Mouse (Mus musculus) left cerebral cortex, adult 9 months (tissue): ENCODE measurements around the gene Crtap.

Experiments
- DNase-seq, 2 experiments: peaks; one replicate each; pipeline ENCODE4 v3.0.0; 2022; ENCODE audit warnings: low spot score in 2 of 2

Crtap gene

GRCm38 (mm10) chr9:114389905-114390748 is at the start of gene Crtap:
Gene Crtap, minus strand, starts transcription at chr9:114390675.
- peak in 1 of 2 experiments; percentile 34 for DNase-seq

DNA sequence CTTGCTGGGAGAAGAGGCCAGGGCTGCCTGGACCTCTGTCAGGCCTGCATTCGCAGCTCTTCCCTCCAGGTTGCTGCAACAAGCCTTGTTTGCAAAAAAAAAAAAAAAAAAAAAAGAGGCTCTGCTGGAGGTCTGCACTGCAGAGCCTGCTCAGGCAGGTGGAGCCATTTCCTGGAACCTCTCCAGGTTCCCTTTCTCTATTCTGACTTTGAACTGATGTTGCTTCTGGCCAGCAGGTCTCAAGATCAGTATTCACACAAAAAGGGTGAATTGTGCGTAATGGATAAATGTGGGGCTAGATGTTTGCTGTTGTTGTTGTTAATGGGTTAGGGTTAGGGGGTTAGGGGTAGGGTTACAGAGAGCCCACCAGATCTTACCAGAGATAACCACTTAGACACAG is 45.2 kb upstream of the Crtap start:
- DNase-seq: no peak

GRCm38 (mm10) chr9:114428103-114428834 is 37.8 kb upstream of the Crtap start:
- no peak for DNase-seq

GRCm38 (mm10) chr9:114427425-114427824 is 37.0 kb upstream of the Crtap start:
- DNase-seq: no peak

GRCm38 (mm10) chr9:114426201-114426600 is 35.7 kb upstream of the Crtap start:
- DNase-seq: no peak

DNA sequence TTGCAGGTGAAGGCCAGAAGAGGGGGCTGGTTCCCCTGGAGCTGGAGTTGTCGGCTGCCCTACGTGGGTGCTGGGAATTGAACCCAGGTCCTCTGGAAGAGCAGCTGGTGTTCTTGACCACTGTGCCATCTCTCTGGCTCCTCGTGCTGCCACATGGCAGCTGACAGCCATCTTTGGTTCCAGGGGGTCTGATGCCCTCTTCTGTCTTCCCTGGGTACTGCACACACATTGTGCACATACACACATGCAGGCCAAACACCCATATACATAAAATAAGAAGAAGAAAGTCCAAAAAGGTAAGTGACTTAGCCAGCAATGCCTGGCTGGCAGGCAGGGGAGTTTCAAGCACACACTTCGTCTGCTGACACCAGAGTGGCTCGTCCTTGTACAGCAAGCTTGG is 35.1 kb upstream of the Crtap start:
- no peak for DNase-seq

GRCm38 (mm10) chr9:114421797-114422196 is 31.3 kb upstream of the Crtap start:
- no peak for DNase-seq

GRCm38 (mm10) chr9:114421045-114421444 is 30.6 kb upstream of the Crtap start:
- no peak for DNase-seq

- DNase-seq: no peak
Measured at GRCm38 (mm10) chr9:114420443-114420842, 30.0 kb upstream of the Crtap start.

DNA sequence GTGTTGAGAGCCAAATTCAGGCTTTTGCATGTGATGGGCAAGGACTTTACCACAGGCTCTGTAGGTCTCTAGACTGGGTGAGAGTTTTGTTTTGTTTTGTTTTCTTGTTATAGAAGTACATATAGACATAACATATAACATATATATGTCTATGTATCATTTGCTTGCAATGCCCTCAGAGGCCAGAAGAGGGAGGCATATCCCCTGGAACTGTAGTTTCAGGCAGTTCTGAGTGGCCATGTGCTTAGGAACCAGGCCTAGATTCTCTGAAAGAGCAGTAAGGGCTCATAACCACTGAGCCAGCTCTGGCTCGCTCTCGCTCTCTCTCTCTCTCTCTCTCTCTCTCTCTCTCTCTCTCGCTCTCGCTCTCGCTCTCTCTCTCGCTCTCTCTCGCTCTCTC is 27.7 kb upstream of the Crtap start:
- DNase-seq: peak in 1 of 2 experiments; percentile 33

DNA sequence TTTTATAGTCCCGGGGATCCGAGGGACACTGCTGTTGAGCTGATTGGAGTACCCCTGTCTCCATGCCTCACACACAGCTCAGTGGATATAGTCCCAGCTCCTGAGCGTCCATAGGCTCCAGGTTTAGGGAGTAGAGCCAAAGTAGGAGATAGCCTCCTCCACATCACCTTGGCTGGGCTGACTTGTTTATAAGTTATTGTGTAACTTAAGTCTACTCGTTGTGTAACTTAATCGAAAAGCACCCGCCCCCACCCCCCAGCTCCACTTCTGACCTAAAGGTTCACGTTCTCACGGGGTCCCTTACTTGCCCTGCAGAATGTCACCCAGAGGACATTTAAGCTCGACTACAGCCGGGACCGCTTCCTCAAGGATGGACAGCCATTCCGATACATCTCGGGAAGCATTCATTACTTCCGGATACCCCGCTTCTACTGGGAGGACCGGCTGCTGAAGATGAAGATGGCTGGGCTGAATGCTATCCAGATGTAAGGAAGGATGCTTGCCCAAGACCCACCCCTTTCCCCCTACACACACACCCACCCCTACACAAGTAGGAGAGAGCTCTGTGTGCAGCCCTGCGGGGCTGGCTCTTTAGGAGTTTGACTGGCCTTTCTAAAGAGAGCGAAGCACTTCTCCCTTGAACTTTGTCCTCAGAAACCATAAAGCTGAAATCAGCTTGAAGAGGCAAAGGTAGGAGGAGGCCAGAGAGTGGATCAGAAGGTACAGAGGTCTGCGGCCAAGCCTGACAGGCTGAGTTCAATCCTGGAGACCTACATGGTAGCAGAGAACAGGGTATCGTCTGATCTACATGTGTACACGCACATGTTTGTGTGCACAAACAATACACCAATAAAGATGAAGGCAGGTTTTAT is 26.4 kb upstream of the Crtap start:
- DNase-seq: no peak

DNA sequence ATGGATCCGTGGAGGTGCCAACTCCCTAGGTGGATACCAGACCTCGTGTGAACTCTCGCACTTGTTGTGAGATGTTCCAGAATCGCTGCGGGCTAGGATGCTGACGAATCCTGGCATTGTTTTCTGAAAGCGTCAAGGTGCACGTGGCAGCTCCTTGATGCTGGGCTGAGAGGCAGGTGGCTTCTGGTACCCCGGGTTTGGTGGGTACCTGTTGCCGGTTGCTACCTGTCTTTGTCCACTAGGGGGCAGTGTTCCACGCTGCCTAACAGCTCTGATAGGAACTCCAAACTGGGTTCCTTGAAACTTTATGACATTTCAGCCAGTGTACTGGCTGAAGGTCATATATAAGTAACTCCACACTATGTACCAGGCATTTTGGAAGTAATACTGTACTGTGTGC is 25.2 kb upstream of the Crtap start:
- DNase-seq: peak in 1 of 2 experiments; percentile 19

- no peak for DNase-seq
Measured at GRCm38 (mm10) chr9:114413866-114414265, 23.4 kb upstream of the Crtap start.

GRCm38 (mm10) chr9:114412406-114412805 is 21.9 kb upstream of the Crtap start:
- no peak for DNase-seq

DNA sequence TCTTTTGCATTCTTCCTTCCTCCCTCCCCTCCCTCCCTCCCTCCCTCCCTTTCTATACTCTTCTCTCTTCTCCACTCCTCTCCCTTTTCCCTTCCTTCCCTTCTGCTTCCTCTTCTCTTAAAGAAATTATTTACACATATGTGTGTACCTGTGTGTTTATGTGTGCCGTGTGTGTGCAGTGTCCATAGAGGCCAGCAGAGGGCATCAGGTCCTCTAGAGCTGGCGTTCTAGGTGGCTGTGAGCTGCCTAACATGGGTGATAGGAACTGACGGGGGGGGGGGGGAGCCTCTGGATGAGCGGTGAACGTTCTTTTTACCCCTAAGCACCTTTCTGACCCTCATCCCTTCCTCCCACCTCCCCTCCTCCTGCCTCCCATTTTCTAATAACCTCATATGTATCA is 20.8 kb upstream of the Crtap start:
- DNase-seq: no peak

DNA sequence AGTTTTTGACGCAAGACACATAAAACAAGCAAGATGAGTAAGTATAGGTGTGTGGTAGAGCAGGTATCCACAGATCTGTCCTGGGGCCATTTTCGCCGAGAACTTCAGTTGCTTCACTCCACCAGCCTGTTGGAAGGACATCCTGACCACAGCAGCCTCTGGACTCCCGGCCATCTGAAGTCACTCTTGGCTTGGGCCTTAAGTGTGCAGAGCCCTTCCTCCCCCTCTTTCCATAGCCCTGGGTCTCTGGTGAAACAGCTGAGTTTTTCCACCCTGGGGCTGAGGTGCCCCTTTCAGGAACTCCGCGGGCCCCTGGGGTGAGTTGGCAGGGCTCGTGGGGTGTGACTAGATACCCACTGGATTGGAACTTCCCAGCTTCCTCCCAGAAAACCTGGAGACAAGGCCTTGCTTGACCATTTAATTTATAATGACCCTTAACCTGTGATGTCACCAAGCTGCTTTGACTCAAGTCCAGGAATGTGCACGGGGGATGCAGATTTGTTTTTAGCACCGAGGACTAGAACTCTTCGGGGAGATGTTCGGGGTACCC is 19.9 kb upstream of the Crtap start:
- DNase-seq: no peak

GRCm38 (mm10) chr9:114407676-114408075 is 17.2 kb upstream of the Crtap start:
- no peak for DNase-seq

DNA sequence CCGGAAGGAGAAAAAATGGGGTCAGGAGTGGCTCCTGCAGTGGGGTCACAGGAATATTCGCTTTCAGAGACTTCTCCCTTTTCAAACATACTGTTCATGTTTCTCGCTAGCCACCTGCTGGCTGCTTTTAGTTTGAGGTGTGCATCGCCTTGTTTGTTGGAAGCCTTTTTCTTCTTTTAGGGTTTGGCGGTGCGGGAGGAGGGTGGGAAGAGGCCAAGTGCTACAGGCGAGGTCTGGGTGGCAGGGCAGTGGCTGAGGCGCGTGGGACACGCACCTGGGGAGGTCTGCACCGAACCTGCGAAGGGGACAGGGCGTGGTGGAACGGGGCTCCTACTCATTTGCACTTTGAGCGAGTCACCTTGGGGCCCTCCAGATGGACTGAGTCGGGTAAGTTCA is 11.2 kb upstream of the Crtap start:
- DNase-seq: no peak

DNA sequence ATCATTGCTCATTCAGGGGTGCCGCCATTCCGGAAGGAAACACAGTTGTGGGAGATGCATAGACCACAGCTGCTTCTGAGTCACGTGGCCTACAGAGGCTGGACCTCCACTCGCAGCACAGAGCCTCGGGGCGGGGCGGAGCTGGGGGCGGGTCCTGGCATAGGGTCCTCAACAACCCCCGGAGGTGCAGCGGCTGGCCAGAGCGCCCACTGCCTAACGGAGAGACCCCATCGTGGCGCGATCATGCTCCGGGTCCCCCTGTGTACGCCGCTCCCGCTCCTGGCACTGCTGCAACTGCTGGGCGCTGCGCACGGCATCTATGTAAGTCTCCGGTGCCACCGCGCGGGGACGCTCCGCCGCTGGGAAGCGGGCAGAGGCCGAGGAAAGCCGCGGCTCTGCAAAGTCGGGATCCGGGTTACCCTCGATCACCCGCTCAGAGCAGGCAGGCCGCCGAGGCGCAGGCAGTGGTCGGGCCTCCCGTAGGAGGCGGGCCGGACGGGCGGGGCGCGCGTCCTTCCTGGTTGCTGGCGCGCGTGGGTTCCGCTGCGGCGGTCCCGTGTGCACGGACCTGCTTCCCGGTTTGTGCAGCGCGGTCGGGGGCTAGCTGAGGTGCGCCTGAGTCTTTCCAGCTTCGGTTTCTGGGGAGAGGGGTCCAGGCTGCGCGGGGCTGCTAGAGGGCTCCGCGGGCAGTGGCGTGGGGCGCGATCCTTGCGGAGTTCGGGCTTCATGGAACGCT is 10.6 kb upstream of the Crtap start, which contains the start of the genes Glb1 and Tmppe:
Gene Glb1, plus strand, starts transcription at position 128 of the 736 bp plus-strand sequence.
Gene Tmppe, plus strand, starts transcription at position 157 of the 736 bp plus-strand sequence.
- DNase-seq: peak; percentile 38 to 78

DNA sequence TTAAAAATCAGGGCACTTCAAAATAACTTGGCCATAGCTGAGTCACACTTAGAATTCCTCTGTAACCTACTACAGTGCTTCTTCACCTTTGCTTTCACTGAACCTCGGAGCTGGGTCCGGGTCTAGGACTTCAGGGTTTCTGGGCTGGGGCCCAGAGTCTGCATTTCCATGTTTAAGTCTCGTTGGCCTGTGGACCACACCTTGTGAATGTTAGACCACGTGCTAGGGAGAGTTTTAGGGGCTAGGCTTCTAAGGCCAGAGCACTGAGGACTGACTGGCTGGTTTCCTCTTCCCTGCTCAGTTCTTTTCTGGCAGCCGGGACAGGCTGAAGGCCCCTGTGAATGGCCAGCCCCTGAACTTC is 10.1 kb upstream of the Crtap start:
- DNase-seq: no peak

- no peak for DNase-seq
Measured at GRCm38 (mm10) chr9:114399680-114400079, 9.2 kb upstream of the Crtap start.
